Mouse (Mus musculus) layer of hippocampus, adult 11-12 months (tissue): Measurements from ENCODE around the gene Defb25.
"Not testable (repeated sequence)": the region's sequence is repeated elsewhere in the genome, so short reads cannot be mapped to it uniquely, and the experiment has no call there.

Source experiments
- DNase-seq: peaks from one replicate; pipeline ENCODE4 v3.0.0; 2022; ENCODE audit warnings: low spot score

Defb25 gene

GRCm38 (mm10) chr2:152622953-152623352 is at the start of gene Defb25:
Gene Defb25, minus strand, starts transcription at chr2:152623053.
- no peak for DNase-seq

- DNase-seq: no peak
Measured at GRCm38 (mm10) chr2:152672166-152672565, 49.3 kb upstream of the Defb25 start.

GRCm38 (mm10) chr2:152671642-152671999 is 48.8 kb upstream of the Defb25 start:
- DNase-seq: peak; percentile 53

- DNase-seq: no peak
Measured at GRCm38 (mm10) chr2:152670983-152671641, 48.3 kb upstream of the Defb25 start.

- no peak for DNase-seq
Measured at GRCm38 (mm10) chr2:152669639-152670484, 47.0 kb upstream of the Defb25 start.

- peak; percentile 92 for DNase-seq
Measured at GRCm38 (mm10) chr2:152669256-152669638, 46.4 kb upstream of the Defb25 start, which contains the start of gene H13. Gene H13, plus strand, starts transcription at chr2:152669461.

- DNase-seq: not testable (repeated sequence)
Measured at GRCm38 (mm10) chr2:152666191-152666590, 43.3 kb upstream of the Defb25 start.

- DNase-seq: no peak
Measured at GRCm38 (mm10) chr2:152661163-152661562, 38.3 kb upstream of the Defb25 start.

GRCm38 (mm10) chr2:152657398-152657797 is 34.5 kb upstream of the Defb25 start:
- no peak for DNase-seq

- DNase-seq: peak; percentile 75
Measured at GRCm38 (mm10) chr2:152653874-152654715, 31.2 kb upstream of the Defb25 start.

- no peak for DNase-seq
Measured at GRCm38 (mm10) chr2:152652901-152653620, 30.2 kb upstream of the Defb25 start.

- no peak for DNase-seq
Measured at GRCm38 (mm10) chr2:152639406-152640113, 16.7 kb upstream of the Defb25 start.

GRCm38 (mm10) chr2:152638865-152639264 is 16.0 kb upstream of the Defb25 start:
- no peak for DNase-seq

GRCm38 (mm10) chr2:152637381-152637780 is 14.5 kb upstream of the Defb25 start:
- DNase-seq: no peak

GRCm38 (mm10) chr2:152637006-152637322 is 14.1 kb upstream of the Defb25 start:
- DNase-seq: no peak

GRCm38 (mm10) chr2:152636246-152637005 is 13.6 kb upstream of the Defb25 start:
- no peak for DNase-seq

GRCm38 (mm10) chr2:152634311-152634710 is 11.5 kb upstream of the Defb25 start:
- DNase-seq: no peak

- DNase-seq: no peak
Measured at GRCm38 (mm10) chr2:152633334-152633733, 10.5 kb upstream of the Defb25 start.

- no peak for DNase-seq
Measured at GRCm38 (mm10) chr2:152629904-152630303, 7.1 kb upstream of the Defb25 start.

GRCm38 (mm10) chr2:152629239-152629638 is 6.4 kb upstream of the Defb25 start:
- no peak for DNase-seq

- DNase-seq: no peak
Measured at GRCm38 (mm10) chr2:152628066-152628465, 5.2 kb upstream of the Defb25 start.
